Mouse (Mus musculus) mammary gland, adult 2 months (tissue): ENCODE data around the gene Tspan7. TPM values are rescaled to one million over a fixed set of nuclear protein-coding genes. Genes with fewer than 3 reads are reported as not detected.

Experiments used
- polyA plus RNA-seq: library from polyadenylated mRNA; depleted of rRNA; stranded (reverse); fragments of >200 nt; gene quantifications from 2 replicates; pipeline ENCODE4 v1.2.3, GENCODE M21; 2012; ENCODE audit warnings: low replicate concordance; rRNA removed

Tspan7 gene
- 72.3 and 132 TPM in 2 replicates for polyA plus RNA-seq

DNA sequence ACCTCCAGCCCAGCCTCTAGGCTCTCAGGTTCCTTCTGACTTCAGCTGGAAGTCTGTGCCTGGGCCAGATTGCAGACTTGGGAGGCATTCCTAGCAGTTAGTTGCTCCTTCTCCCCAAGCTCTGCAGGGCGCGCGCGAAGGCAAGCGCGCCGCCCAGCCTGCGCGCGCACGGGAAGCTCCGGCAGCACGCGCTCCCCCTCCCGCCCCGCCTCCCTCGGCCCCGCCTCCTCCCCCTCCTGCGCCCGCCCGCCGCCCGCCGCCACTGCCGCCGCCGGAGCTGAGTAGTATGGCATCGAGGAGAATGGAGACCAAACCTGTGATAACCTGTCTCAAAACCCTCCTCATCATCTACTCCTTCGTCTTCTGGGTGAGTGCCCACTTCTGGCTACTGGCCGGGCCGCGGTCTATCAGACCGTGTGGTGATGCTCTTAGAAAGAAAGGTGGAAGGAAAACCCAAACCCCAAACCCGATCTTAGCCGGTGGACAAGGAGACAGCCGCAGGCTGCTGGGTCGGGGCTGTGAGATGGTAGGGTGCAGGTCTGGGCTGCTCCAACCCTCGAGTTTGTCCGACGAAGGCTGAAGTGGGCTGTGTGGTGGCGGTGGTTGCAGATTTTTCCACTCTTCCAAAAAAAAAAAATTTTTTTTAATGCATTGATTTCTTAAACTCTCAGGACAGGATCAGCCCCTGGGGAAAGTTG lies at the start of gene Tspan7:
Gene Tspan7, plus strand, starts transcription at position 287 of the 698 bp plus-strand sequence.

Other genes with a start within 250 kb of the Tspan7 start
- gene Otc, start 232.9 kb upstream of the Tspan7 start, polyA plus RNA-seq, result 0.29 TPM in 1 of 2 replicates, not detected in the other
- gene Mid1ip1, start 229.9 kb downstream of the Tspan7 start, polyA plus RNA-seq, result 55.8 and 82.2 TPM in 2 replicates